21 mouse cellular contexts compared by ENCODE assay signal in genomic region chr13:98118291-98118690, GRCm38 (mm10).
DNase-seq lines count a peak whose midpoint lies in the region; ATAC-seq and TF ChIP-seq lines count a peak whose summit lies in the region.
"Had no signal": no experiment of that assay in that cellular context is flagged by ENCODE, and none has a peak within 500 bp of the region (broad histone marks: within the 10 kb centered on the region; RNA-seq: fewer than 3 reads in every experiment).

No protein-coding gene starts in this region.

- peaks cover 3% of the 10 kb centered on the region; the same call in 1 of the 2 replicates for H3K9me3 ChIP-seq in embryonic facial prominence, embryonic 14.5 days (ENCODE audit: control insufficient read depth, low read length)
- H3K9me3 ChIP-seq in embryonic facial prominence, embryonic 10.5 days, result no peaks in the 10 kb centered on the region
- no peaks in the 10 kb centered on the region for H3K9me3 ChIP-seq in hindbrain, postnatal 0 days (ENCODE audit: low read length)
- no peaks in the 10 kb centered on the region for H3K9me3 ChIP-seq in hindbrain, embryonic 13.5 days
- H3K9me3 ChIP-seq: forebrain, embryonic 10.5 days; hindbrain, embryonic 15.5 days had no signal

- H3K27ac ChIP-seq in embryonic facial prominence, embryonic 14.5 days (replicated peaks; ENCODE audit: low read depth, low read length), result no peak overlapping the region; the same call in 1 of the 2 replicates
- no peak overlapping the region for H3K27ac ChIP-seq in embryonic facial prominence, embryonic 10.5 days (replicated peaks)
- 0 out of 2 replicates have a peak overlapping the region, but pooled peaks have one; percentile 2 for H3K27ac ChIP-seq in hindbrain, postnatal 0 days
- no peak overlapping the region for H3K27ac ChIP-seq in hindbrain, embryonic 13.5 days
- H3K27ac ChIP-seq: forebrain, embryonic 10.5 days; hindbrain, embryonic 15.5 days had no signal

- H3K9ac ChIP-seq in embryonic facial prominence, embryonic 14.5 days (ENCODE audit: low read depth, low read length), result no peak overlapping the region
- no peak overlapping the region for H3K9ac ChIP-seq in hindbrain, postnatal 0 days (replicated peaks; ENCODE audit: low read length)
- H3K9ac ChIP-seq in hindbrain, embryonic 13.5 days, result no peak overlapping the region
- H3K9ac ChIP-seq: hindbrain, embryonic 15.5 days had no signal

- TF ChIP-seq POLR2A in brain, embryonic 14.5 days (IDR thresholded peaks at IDR 0.05; ENCODE audit: borderline replicate concordance, extremely low read depth, insufficient read depth, insufficient read length, poor library complexity, severe bottlenecking), result no peak

- H3K4me2 ChIP-seq in embryonic facial prominence, embryonic 14.5 days (ENCODE audit: low read depth, low read length), result no peak overlapping the region
- no peak overlapping the region for H3K4me2 ChIP-seq in hindbrain, postnatal 0 days (ENCODE audit: low read depth, low read length)
- H3K4me2 ChIP-seq in hindbrain, embryonic 13.5 days, result no peak overlapping the region
- H3K4me2 ChIP-seq: hindbrain, embryonic 15.5 days; liver, embryonic 11.5 days had no signal

- no peaks in the 10 kb centered on the region for H3K36me3 ChIP-seq in embryonic facial prominence, embryonic 14.5 days (ENCODE audit: control insufficient read depth, insufficient read depth, low read length)
- H3K36me3 ChIP-seq in embryonic facial prominence, embryonic 10.5 days (replicated peaks), result no peaks in the 10 kb centered on the region
- H3K36me3 ChIP-seq in hindbrain, postnatal 0 days (ENCODE audit: insufficient read depth, low read length), result no peaks in the 10 kb centered on the region
- no peaks in the 10 kb centered on the region for H3K36me3 ChIP-seq in hindbrain, embryonic 13.5 days
- H3K36me3 ChIP-seq: forebrain, embryonic 10.5 days; hindbrain, embryonic 15.5 days had no signal

- H3K4me3 ChIP-seq in embryonic facial prominence, embryonic 14.5 days (ENCODE audit: low read depth, low read length), result no peak overlapping the region
- no peak overlapping the region for H3K4me3 ChIP-seq in embryonic facial prominence, embryonic 10.5 days
- no peak overlapping the region for H3K4me3 ChIP-seq in hindbrain, postnatal 0 days (ENCODE audit: low read length)
- no peak overlapping the region for H3K4me3 ChIP-seq in hindbrain, embryonic 13.5 days
- H3K4me3 ChIP-seq: forebrain, embryonic 10.5 days; hindbrain, embryonic 15.5 days had no signal

- TF ChIP-seq CTCF in hindbrain, postnatal 0 days (IDR thresholded peaks at IDR 0.05; ENCODE audit: low read depth), result no peak
- TF ChIP-seq CTCF in brain, embryonic 14.5 days (IDR thresholded peaks at IDR 0.05; ENCODE audit: borderline replicate concordance, extremely low read depth, insufficient read depth, insufficient read length), result no peak

- DNase-seq in embryonic facial prominence, embryonic 14.5 days (ENCODE audit: low spot score), result peak; percentile 17
- DNase-seq in embryonic facial prominence, embryonic 10.5 days (ENCODE audit: low spot score), result no peak
- DNase-seq in hindbrain, postnatal 0 days (ENCODE audit: low spot score), result no peak
- peak; percentile 4 for DNase-seq in brain, embryonic 14.5 days (ENCODE audit: low read depth)
- DNase-seq in lung, postnatal 25 days (ENCODE audit: low spot score), result peak; percentile 34
- no peak for DNase-seq in cerebellum, adult 18-20 months
- no peak for DNase-seq in MN1 (ENCODE audit: low spot score)
- DNase-seq: cerebellum, postnatal 36 days; kidney, adult 2 months; kidney, postnatal 36 days; layer of hippocampus, postnatal 36 days; left cerebral cortex, postnatal 4 days; midbrain, embryonic 14.5 days; right cerebral cortex, postnatal 25 days; thymus, adult 2 months had no signal

- no peaks in the 10 kb centered on the region for H3K27me3 ChIP-seq in embryonic facial prominence, embryonic 14.5 days (replicated peaks; ENCODE audit: control insufficient read depth, insufficient read depth, low read length)
- no peaks in the 10 kb centered on the region for H3K27me3 ChIP-seq in embryonic facial prominence, embryonic 10.5 days (replicated peaks; ENCODE audit: low read depth, poor library complexity, severe bottlenecking)
- H3K27me3 ChIP-seq in hindbrain, postnatal 0 days (ENCODE audit: insufficient read depth, low read length), result no peaks in the 10 kb centered on the region
- H3K27me3 ChIP-seq in hindbrain, embryonic 13.5 days, result no peaks in the 10 kb centered on the region
- H3K27me3 ChIP-seq: CH12.LX; hindbrain, embryonic 15.5 days had no signal

- 54% methylated on average over 4 of the region's 4 CpGs for WGBS in embryonic facial prominence, embryonic 14.5 days
- 66% methylated on average over 4 of the region's 4 CpGs for WGBS in embryonic facial prominence, embryonic 10.5 days
- 68% methylated on average over 4 of the region's 4 CpGs for WGBS in hindbrain, postnatal 0 days
- 82% methylated on average over 4 of the region's 4 CpGs for WGBS in hindbrain, embryonic 13.5 days

- ATAC-seq in embryonic facial prominence, embryonic 14.5 days (ENCODE audit: low read depth), result no peak
- no peak for ATAC-seq in hindbrain, postnatal 0 days
- ATAC-seq in hindbrain, embryonic 13.5 days (ENCODE audit: low FRiP score), result no peak
- ATAC-seq: activated CD4-positive, CD25-positive, alpha-beta regulatory T cell, adult 4 months had no signal

- H3K4me1 ChIP-seq in embryonic facial prominence, embryonic 14.5 days (ENCODE audit: control insufficient read depth, insufficient read depth, low read length), result peaks cover 3% of the 10 kb centered on the region; the same call in 1 of the 2 replicates
- peaks cover 24% of the 10 kb centered on the region for H3K4me1 ChIP-seq in embryonic facial prominence, embryonic 10.5 days
- H3K4me1 ChIP-seq in hindbrain, postnatal 0 days (ENCODE audit: insufficient read depth, low read length), result no peaks in the 10 kb centered on the region
- H3K4me1 ChIP-seq in hindbrain, embryonic 13.5 days (replicated peaks), result 0 out of 2 replicates have a peak, but pooled peaks cover 5% of the 10 kb centered on the region
- H3K4me1 ChIP-seq: hindbrain, embryonic 15.5 days had no signal

Comparison
In these comparisons a context has a peak if more than half of its experiments do, and no peak if none do; other contexts are left out.
1. DNase-seq: peak in embryonic facial prominence, embryonic 14.5 days (single experiment), brain, embryonic 14.5 days (single experiment) and lung, postnatal 25 days (single experiment); none in embryonic facial prominence, embryonic 10.5 days (single experiment), hindbrain, postnatal 0 days (single experiment), cerebellum, adult 18-20 months (0 of 2) and MN1 (single experiment).